Mouse (Mus musculus) ovary, postnatal 14 days (tissue): ENCODE results near the gene Trim2.

Experiments used
- DNase-seq: peaks from one replicate; pipeline ENCODE4 v3.0.0; 2022; ENCODE audit warnings: low spot score

Gene Trim2

DNA sequence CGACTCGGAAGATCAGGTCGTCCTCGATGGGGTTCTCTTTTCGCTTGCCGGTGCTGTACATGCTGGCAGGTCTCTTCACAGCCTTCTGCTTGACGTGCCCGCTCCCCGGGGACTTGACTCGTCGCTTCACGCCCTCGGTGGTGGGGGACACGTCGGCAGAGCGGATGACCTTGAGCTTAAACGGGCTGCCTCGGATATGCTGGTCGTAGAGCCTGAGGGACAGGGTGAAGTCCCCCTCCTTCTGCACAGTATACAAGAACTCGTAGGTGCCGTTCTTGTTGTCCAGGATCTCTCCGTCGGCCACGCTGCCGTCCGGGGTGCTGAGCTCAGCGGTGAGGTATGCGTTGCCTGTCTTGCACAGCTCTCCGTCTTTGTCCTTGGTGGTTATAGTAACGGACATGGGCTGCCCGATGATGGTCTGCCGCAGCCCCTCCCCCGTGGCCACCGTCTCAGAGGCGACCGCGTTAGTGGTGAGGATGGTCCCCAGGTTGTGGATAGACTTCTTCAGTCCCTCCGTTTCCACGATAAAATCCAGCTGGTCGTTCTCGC is 116.1 kb downstream of the Trim2 start:
- no peak for DNase-seq

DNA sequence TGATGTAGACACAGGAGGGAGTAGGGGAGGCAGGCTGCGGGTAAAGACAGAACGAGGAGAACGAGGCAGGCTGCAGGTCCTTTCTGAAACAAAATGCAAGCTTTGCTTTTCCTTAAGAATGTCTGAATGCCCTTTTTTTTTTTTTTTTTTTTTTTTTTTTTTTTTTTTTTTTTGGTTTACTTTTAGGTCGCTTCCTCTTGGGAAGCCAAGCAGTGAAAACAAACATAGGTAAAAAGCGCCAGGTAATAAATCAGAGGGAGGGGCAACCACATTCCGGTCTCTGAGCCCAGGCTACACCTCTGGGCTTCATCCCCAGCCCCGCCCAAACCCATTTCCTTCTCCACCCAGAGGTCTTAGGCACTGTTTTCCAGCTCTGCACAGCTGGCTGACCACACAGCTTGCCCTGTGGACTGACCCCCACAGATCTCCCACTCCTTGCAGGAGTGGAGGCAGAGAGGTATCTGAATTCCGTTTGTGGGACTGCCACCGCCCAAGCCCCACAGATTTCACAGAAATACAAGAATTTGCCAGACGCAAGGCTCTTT is 117.0 kb downstream of the Trim2 start:
- DNase-seq: no peak

DNA sequence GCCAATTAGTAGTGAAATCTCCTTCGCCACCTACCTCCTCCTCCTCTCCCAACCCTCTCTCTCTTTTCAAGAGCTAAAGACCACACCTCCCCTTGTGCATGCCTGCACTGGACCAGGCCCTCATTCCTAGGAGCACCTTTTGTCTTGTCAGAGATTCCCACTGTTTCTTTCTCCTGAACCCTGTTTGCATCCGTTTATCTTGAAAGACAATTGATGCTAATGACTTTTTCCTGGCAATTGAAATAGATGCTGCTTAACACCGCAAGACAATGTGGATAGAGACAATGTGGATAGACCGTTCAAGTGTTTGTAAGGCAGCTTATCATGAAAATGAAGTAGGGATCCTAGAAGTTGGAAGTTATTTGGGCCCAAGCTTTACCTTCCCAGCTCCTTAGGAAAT is 125.0 kb downstream of the Trim2 start:
- no peak for DNase-seq

DNA sequence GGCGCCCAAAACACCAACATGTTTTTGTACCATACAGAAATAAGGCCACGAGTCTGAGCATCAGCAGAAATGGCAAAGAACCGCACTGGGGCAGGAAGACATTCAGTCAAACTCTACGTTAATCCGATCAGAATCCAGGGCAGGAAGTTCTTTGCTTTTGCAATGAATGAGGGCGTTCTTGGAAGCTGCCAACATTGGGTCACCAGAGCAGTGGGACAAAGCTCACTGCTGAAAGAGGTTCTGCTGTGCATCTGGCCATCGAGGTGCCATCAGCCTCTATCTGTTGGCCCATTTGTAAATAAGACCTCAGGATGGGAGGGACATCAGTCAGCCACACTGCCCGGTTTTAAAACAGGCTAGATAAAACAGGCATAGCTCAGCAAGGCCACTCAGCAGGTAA is 125.6 kb downstream of the Trim2 start:
- DNase-seq: no peak

DNA sequence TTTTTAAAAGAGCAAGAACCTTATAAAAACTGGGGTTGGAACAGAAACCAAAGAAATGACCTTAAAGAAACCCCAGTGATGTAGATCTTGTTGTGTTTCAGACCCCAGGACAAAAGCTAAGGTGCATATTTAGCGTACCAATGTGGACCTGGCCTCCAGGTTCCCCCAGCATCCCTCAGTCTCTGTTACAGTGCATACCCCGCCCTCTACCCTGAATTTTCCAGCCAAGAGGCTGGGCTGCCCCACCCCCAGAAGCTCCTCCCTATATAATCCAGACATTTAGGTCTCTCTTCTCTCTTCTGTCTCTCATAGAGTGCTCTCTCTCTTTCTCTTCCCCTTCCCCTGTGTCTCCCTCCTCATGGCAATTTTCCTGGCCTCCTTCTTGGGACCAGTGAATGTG is 126.4 kb downstream of the Trim2 start:
- DNase-seq: no peak

DNA sequence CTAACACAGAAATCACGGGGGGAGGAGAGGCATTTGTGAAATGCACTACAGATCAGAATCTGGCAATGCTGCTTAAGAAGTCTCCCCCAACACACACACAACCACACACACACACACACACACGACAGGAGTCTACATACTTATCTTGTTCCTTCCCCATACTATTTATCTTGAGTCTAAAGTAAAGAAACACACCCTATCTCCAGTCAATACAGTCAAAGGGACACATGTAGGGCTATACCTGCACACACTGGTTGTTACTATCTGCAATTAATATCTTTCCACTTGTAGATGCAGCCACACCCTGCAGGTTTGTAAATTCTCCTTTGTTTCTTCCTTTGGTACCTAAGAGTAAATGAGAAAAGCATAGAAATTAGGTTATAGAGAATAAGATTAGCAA is 128.8 kb downstream of the Trim2 start:
- DNase-seq: no peak

DNA sequence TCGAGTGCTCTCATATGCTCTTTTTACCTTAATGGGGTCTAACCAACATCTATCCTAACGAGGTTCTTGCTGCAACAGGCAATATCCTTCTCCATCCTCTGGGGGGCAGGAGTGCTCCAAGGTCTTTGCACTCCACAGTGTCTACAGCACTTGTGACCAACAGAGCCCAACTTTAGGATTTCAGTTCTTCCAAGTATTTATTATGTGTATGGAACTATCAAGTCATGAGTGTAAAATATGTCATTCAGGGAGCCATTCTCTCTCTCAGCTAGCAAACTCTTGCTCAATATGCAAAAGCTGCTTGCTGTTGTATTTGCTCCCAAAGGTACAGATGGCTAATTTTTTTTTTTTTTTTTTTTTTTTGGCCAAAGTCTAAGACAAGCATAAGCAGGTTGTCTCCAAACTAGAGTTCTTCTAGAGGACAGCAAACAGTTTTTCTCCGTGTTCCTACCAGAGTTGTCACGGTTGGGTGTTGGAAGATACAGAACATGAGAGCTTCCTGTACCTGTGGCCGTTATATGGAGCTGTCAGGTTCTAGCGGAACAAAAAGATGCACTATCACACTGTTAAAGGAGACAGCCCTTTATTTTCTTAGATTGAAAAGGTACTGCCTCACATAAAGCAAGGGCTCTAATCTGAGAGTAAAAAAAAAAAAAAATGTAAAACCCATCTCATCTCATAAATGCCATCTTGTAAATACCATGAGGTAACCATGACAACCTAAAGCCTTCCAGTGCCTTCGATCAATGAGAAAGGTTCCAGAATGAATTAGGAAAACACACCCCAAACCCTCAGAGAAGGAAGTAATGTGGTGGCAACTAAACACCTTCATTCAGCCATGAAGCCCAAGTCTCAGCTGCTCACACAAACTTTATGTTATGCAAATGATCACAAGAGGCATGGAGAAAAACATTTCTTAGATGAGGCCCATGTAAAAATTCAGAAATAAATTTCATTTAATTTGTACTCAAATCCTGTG is 131.1 kb downstream of the Trim2 start:
- DNase-seq: peak; percentile 69

DNA sequence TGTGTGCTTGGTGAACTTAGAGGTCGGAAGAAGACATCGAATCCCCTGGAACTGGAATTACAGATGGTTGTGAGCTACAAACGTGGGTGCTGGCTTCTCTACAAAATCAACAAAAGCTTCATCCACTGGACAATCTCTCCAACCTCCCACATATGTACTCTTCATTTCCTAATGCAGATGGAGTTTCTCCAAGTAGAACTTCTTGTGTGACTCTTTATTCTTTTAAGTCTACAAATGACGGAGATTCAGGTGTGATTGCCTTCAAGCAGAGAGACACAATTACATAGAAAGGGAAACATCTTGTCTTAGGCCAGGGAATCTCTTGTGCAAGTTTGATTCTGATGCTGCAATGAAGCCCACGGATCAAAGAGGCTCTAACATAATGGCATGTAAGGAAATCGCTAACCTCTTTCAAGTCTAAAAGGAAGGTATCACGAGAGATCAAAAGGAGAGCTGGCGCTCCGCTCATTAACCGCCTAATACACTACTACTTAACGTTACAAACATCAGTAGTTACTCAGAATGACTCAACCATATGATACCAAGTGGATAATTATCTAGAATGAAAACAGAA is 133.0 kb downstream of the Trim2 start, which contains the start of gene Gm6525:
TSS of gene Gm6525 (plus strand) at position 524 of the 574 bp plus-strand sequence.
- DNase-seq: no peak

DNA sequence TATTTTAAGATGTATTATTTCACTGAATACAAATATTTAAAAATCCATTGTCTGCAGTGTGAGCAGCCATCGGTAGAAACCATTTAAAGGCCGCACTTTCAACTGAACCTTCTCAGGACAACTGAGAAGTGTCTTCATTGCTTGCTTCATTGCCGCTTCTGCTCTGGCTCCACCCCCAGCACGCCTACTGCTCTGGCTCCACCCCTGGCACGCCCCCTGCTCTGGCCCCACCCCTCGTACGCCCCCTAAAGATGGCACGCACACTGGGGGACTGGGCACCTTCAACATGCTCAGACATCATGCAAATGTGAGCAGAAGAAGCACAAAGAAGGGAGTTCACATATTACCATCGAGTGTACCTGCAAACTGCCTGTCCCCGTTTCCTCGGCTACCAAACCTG is 134.3 kb downstream of the Trim2 start:
- DNase-seq: no peak

DNA sequence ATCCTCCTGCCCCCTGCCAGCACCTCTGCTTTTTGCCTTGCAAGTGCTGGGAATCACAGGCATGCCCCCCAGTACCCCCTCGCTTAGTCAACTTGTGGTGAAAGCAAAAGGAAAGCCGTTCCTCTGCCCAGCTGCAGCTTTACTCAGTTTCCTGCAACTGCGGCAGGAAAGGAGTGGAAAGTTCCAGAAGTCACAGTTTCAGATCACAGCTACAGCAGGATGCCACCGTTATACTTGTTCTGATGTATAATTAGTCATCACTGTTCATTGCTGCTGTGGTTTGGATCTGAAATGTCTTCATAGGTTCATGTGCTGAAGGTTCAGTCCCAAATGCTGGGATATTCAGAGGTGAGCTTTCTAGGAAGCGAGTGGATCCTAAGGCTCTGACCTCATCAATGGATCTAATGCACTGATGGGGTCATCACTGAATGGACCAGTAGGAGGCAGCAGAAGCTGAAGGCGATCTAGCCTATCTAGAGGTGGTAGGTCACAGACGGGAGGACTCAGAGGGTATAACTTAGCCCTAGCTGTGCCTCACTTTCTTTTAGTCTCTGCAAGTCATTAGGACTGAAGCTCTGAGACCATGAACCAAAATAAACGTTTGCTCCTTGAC is 137.2 kb downstream of the Trim2 start:
- DNase-seq: no peak

DNA sequence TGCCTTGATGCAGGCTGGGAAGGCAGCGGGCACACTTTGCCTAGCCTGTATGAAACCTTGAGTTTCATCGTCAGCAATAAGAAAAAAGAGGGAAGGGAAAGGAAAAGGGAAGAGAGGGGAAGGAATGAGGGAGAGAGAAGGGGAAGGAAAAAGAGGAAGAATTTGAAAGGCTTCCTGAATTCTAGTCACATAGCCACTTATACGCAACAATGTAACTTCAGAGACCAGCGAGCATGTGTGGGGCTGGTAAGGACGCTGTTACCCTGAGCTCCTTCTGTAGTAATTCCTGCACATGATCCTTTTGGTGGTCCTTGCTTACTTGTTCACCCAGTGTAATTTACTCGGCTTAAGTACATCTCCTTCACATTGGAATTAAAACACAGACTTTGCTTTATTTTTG is 137.7 kb downstream of the Trim2 start:
- DNase-seq: no peak

DNA sequence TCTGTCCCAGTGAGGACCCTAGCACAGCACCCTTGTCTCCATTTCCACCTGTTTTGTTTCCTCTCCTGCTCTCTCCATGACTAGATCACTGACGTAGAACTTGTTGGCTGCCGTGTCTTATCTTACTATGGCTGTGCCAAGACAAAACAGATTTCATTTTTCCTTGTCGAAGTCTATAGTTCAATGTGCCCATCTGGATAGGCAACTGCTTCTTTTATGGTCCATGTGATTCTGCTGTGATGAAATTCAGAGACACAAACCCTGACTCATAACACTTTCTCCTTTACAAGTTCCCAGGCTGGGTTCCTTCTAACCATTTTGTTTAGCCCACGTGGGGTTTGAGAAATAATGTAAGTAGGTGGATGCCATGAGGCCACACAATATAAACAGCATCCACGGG is 140.6 kb downstream of the Trim2 start:
- DNase-seq: no peak

DNA sequence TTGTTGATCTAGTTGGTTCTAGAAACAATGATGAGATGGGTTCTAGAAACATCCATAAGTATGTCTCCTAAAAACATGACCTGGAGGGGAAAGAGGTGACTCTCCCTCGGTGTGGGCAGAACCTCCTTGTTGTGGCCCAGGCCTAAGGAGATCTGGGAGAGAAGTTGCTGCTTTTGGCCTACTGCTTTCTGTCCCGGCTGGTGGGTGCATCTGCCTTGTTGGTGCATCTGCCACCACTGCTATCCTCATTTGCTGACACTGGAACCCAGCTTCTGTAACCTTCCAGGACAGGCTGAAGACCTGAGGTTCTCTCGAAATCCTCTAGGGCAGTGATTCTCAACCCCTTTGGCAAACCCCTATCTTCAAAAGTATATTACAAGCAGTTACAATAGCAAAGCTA is 141.3 kb downstream of the Trim2 start:
- DNase-seq: no peak

DNA sequence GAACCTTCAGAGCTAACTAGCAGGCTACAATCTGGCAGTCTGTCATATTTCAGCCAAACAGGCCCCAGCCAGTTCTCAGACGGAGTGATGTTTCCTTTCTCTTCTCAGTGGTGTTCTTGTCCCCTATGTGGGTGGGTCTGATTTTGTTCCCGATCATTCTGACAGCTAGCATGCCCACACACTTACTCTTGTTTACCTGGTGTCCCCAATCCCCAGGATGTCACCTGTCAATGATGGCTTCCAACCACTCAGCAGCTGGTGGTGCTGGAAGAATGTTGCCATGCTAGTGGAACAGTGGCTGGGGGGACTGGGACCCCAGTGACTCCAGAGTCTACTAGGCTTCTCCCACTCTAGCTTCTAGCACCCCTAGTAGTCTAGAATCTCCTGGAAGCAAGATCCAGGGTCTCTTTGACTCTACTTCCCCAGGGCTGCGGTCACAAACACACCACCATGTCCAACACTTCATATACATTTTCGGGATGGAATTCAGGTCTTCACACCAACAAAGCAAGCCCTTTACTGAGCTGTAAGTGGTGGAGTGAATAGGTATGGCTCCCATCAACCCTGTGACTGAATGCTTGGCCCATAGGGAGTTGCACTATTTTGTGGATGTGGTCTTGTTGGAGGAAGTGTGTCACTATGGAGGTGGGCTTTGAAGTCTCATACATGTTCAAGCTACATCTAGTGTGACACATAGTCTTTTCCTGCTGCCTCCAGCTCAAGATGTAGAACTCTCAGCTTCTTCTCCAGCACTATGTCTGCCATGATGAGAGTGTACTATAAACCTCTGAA is 148.9 kb downstream of the Trim2 start:
- no peak for DNase-seq

DNA sequence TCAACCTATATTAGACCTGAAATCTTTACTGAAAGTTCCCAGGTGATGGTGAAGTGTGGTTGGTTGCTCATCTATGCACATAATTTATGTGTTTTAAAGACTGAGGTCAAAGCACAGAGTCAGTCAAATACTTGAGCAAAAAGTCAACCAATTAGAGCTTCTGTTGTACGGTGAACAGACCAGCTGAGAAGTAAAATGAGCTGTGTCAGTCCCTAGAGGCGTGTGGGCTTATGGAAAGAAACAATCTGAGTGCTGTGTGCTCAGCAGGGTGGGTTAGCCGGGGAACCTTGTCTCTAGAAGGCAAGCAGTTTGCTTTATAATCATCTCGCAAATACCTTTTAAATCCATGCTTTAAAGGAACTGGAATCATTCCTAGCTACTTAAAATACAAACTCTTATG is 149.7 kb downstream of the Trim2 start:
- DNase-seq: no peak

DNA sequence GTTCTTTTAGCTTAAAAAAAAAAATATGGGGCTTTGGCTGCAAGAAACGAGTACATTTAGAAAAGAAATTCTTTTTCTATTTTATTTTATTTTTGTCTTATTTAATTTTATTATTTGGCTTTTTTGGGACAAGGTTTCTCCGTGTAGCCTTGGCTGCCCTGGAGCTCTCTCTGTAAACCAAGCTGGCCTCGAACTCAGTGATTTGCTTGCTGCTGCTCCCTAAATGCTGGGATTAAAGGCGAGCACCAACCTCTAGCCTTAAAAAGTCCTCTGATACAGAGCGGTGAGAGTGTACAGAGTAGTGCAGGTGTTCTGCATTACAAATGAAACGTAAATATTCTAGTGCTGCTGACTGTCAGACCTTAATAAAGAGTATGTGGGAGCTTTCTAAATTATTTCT is 150.6 kb downstream of the Trim2 start:
- DNase-seq: no peak

DNA sequence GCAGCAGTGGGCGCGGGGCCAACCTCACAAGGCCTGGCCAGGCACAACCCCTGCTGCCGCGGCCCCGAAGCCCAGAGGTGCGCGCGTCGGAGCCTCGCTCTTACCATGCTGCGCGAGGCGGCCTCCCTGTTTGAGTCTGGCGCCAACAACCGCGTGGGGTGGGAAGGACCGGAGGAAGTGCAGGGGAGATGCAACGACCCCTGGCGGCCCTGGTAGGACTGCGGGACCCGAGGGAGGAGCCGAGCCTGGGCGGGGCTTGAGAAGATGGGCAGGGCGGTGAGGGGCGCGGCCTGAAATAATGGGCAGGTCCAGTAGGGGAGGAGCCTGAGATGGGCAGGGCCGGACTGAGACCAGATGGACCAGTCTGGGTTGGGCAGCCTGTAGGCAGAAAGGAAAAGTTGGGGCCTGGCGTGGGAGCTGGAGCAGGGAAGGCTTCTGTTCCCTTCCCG is 151.1 kb downstream of the Trim2 start, which contains the start of gene Mnd1:
TSS of gene Mnd1 (minus strand) at position 229 of the 449 bp plus-strand sequence.
- peak; percentile 99 for DNase-seq

DNA sequence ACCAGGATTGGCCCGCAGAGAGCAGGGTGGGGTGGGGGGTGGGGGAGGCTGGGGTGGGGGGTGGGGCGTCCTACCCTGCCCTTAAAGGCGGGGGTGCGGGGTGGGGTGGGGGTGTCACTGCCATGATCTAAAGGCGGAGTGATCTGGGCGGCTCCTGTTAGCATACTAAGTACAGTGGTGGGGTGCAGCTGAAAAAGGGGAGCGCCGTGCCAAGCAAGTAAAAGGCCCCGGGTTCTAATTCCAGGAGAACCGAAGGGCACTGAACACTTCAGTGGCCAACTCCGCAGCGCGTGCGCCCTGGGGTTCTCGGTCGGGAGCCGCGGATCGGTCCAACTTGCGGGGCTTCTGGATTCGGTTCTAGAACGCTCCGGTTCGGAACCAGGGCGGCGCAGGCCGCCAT is 151.5 kb downstream of the Trim2 start:
- no peak for DNase-seq

DNA sequence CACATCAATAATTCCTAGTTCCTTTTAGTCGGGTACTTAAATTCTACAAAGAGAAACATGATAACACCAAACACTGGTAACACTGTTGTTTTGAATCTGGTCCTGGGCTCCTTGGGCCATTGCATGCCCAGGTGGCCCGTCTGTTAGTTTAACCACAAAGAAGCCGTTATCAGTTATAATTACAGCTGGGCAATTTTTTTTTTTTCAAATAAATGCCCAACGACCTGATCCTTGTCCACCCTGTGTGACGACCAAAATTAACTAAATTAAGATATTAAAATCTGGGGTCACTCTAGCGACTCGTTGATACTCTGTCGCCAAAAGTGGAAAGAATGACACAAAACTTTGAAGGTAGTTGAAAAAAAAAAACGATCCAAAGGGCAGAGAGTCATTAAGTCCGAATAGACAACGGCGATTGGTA is 151.9 kb downstream of the Trim2 start:
- no peak for DNase-seq

DNA sequence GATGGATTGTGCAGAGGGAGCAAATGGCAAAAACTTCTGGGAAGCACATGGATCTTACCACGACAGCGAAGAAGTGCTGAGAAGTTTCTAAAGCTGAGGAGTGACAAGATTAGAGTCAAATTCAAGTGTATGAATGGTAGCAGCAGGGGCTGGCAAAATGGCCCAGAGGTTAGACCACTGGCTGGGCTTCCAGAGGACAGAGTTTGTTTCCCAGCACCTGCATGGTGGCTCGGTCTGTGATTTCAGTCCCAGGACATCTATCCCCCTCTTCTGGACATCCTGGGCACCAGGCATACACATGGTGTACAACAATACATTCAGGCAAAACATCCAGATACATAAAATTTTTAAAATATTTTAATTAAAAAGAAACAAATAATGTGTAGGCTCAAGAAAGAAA is 156.8 kb downstream of the Trim2 start:
- DNase-seq: no peak

DNA sequence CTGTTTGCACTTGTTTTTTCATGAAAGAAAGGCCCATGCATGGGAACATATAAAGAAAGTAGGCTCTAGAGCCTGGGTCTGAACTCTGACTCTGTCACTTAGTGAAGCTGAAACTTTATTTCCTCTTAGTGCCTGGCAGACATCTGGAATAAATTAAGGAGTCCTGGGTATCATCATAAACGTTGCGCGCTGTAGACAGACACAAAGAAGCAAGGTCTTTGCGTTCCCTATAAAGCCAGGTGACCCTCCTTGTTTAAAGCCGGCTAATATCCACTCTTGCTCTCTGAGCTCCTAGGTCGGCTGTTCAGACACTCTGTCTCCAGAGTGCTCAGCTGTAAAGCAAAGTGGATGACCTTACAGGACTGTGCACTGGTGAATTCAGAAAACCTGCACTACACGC is 165.7 kb downstream of the Trim2 start:
- no peak for DNase-seq

DNA sequence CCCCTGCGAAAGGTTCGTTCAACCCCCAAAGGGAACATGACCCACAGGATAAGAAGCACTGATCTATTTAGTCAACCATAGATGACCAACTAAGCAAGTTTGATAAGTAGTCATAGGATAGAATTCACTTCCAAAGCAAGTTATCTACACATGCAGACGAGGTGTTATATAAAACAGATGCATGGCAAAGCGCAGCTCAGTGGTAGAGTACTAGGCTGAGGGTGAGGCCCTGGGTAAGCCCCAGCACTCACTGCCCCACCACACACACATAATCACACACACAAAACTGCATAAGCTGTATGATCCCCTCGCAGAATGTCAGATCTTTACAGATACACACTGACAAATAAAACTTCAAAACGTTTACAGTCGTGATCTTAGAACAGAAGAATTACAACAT is 170.2 kb downstream of the Trim2 start:
- no peak for DNase-seq
